Mouse (Mus musculus): ENCODE measurements around the gene Rragc. TPM values are rescaled to one million over a fixed set of nuclear protein-coding genes. Genes with fewer than 3 reads are reported as not detected.
"Not testable (repeated sequence)": the region's sequence is repeated elsewhere in the genome, so short reads cannot be mapped to it uniquely, and the experiment has no call there.

Rragc gene
- total RNA-seq (2021) = 10 to 100 TPM; 17.6 to 18.7 TPM
- long read RNA-seq, experiment 1, transcript Rragc-201 (7 exons, 2,593 nt) = major isoform, 46 of 52 reads
- long read RNA-seq, experiment 1, partial matches to known transcripts = 0 of 52 reads
- long read RNA-seq, experiment 1, other reads (novel, unspliced or antisense) = 6 of 52 reads
- long read RNA-seq, experiment 2, transcript Rragc-201 (7 exons, 2,593 nt) = major isoform, 66 of 68 reads
- long read RNA-seq, experiment 2, partial matches to known transcripts = 0 of 68 reads
- long read RNA-seq, experiment 2, other reads (novel, unspliced or antisense) = 2 of 68 reads

- peak; percentile 100 for DNase-seq
- intact Hi-C loops (cut with DNase I) = no loop called here
Measured at GRCm38 (mm10) chr4:123916748-123917547, at the start of gene Rragc. Rragc (plus strand) TSS chr4:123917446.

- intact Hi-C loops (cut with DNase I) = loop anchor here (10.0 kb wide), 1 partner anchor 299 kb away; no protein-coding TSS in a partner anchor
- DNase-seq = no peak
Measured at GRCm38 (mm10) chr4:123893726-123894125, 23.5 kb upstream of the Rragc start.

GRCm38 (mm10) chr4:123894295-123894694 lies 23.0 kb upstream of the Rragc start:
- DNase-seq = no peak
- intact Hi-C loops (cut with DNase I) = loop anchor here (10.0 kb wide), 1 partner anchor 299 kb away; no protein-coding TSS in a partner anchor

GRCm38 (mm10) chr4:123898696-123899095 lies 18.6 kb upstream of the Rragc start:
- intact Hi-C loops (cut with DNase I) = loop anchor here (5.0 to 10.0 kb wide), 2 partner anchors 141 to 304 kb away; no protein-coding TSS in a partner anchor
- DNase-seq = peak in 1 of 2 experiments; percentile 12

- intact Hi-C loops (cut with DNase I) = no loop called here
- no peak for DNase-seq
Measured at GRCm38 (mm10) chr4:123903432-123903831, 13.8 kb upstream of the Rragc start.

GRCm38 (mm10) chr4:123904333-123905125 lies 12.7 kb upstream of the Rragc start, which contains the start of gene Mycbp:
Mycbp (plus strand) TSS chr4:123904832.
- DNase-seq = peak; percentile 98 to 99
- intact Hi-C loops (cut with DNase I) = no loop called here

GRCm38 (mm10) chr4:123905126-123905668 lies 12.0 kb upstream of the Rragc start:
- no peak for DNase-seq
- intact Hi-C loops (cut with DNase I) = no loop called here

GRCm38 (mm10) chr4:123911503-123911902 lies 5.7 kb upstream of the Rragc start:
- intact Hi-C loops (cut with DNase I) = no loop called here
- DNase-seq = no peak

GRCm38 (mm10) chr4:123912431-123912830 lies 4.8 kb upstream of the Rragc start:
- intact Hi-C loops (cut with DNase I) = no loop called here
- no peak for DNase-seq

- intact Hi-C loops (cut with DNase I) = no loop called here
- peak in 1 of 2 experiments; percentile 12 for DNase-seq
Measured at GRCm38 (mm10) chr4:123917548-123918140, 398 bp downstream of the Rragc start, which contains the start of gene 4930535I16Rik. 4930535I16Rik (minus strand) TSS chr4:123918022.

- intact Hi-C loops (cut with DNase I) = no loop called here
Measured at GRCm38 (mm10) chr4:123918851-123919250, 1.6 kb downstream of the Rragc start.

GRCm38 (mm10) chr4:123921055-123921565 lies 3.9 kb downstream of the Rragc start:
- intact Hi-C loops (cut with DNase I) = no loop called here
- DNase-seq = no peak

More at GRCm38 (mm10) chr4:123918851-123919250, 1.6 kb downstream of the Rragc start:
- no peak for DNase-seq

- intact Hi-C loops (cut with DNase I) = no loop called here
- no peak for DNase-seq
Measured at GRCm38 (mm10) chr4:123927961-123928360, 10.7 kb downstream of the Rragc start.

GRCm38 (mm10) chr4:123929994-123930393 lies 12.7 kb downstream of the Rragc start:
- intact Hi-C loops (cut with DNase I) = no loop called here
- no peak for DNase-seq

- intact Hi-C loops (cut with DNase I) = no loop called here
- DNase-seq = no peak
Measured at GRCm38 (mm10) chr4:123934306-123934705, 17.1 kb downstream of the Rragc start.

GRCm38 (mm10) chr4:123936059-123936458 lies 18.8 kb downstream of the Rragc start:
- no peak for DNase-seq
- intact Hi-C loops (cut with DNase I) = loop anchor here (5.0 kb wide), 1 partner anchor 736 kb away; no protein-coding TSS in a partner anchor

- intact Hi-C loops (cut with DNase I) = loop anchor here (5.0 kb wide), 1 partner anchor 732 kb away; no protein-coding TSS in a partner anchor
- peak; percentile 47 to 51 for DNase-seq
Measured at GRCm38 (mm10) chr4:123939838-123940237, 22.6 kb downstream of the Rragc start.

- intact Hi-C loops (cut with DNase I); DNase-seq: not testable (repeated sequence)
Measured at GRCm38 (mm10) chr4:123940878-123941277, 23.6 kb downstream of the Rragc start.

GRCm38 (mm10) chr4:123946701-123947100 lies 29.5 kb downstream of the Rragc start:
- no peak for DNase-seq
- intact Hi-C loops (cut with DNase I) = no loop called here
